Mouse (Mus musculus) thymus, postnatal 25 days (tissue): Measurements from ENCODE around the gene Myh14.

Experiments
- DNase-seq: peaks from one replicate; pipeline ENCODE4 v3.0.0; 2022

The Myh14 gene

DNA sequence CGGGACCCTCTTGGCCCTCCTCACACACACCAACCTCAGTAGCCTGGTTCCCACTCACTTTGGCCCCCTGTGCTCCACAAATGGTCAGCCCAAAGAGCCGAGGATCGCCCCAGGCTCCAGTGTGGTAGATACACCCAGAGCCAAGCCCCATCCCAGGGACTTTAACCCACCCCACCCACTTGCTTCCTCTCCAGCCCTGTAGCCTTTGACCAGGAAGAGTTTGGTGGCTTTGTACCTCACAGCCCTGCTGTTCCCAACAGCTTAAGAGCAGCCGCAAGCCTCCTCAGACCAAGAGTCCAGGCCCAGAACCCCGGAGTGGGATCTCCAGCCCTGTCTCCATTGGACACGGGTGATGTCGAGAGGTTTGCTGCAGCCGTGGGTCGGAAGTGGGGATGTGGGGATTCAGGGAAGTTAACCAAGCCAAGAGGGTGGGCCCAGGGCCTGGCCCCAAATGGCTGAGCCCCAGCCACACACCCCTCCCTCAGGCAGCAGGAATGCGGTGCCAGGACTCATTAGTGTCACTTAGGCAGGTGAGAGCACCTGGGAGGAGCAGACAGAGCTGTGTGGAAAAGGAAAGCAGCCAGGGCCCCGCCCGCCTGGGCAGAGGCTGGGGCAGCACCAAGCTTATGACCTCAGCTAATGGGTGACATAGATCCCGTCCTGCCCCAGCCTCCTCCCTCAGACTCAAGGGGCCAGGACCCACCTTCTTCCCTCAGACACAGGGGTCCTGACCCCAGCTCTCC, 2.5 kb downstream of the Myh14 start:
- DNase-seq, result no peak

DNA sequence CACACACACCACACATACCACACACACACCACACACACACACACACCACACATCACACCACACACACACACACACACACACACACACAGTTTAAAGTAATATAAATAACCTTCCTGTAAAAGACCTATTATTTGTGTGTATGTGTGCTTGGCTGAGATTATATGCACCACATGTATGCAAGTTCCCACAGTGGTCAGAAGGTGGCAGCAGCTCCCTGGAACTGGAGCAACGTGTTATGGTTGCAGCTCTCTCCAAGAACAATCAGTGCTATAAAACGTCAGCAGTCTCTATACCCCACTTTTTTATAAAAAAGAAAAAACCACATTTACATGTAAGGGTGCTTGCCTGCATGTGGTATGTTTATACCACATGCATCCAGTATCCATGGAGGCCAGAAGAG, 4.2 kb downstream of the Myh14 start:
- no peak for DNase-seq

DNA sequence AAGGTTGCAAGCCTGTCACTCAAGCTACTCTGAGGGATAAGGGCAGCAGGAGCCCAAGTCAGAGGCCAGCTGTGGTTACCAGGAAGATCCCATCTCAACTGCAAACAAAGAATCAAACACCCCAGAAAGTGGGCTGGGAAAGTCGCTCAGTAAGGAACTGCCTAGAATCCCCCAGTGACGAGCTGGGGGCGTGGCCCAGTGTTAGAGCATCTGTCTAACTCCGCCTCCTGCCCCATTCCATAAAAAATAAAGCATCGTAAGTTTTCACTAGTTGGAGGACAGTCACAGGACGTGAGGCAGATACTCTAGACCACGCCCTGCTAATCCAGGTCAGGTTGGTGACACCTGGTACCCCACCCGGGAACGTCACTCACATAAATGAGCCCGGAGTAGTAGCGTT, 5.9 kb downstream of the Myh14 start:
- no peak for DNase-seq

DNA sequence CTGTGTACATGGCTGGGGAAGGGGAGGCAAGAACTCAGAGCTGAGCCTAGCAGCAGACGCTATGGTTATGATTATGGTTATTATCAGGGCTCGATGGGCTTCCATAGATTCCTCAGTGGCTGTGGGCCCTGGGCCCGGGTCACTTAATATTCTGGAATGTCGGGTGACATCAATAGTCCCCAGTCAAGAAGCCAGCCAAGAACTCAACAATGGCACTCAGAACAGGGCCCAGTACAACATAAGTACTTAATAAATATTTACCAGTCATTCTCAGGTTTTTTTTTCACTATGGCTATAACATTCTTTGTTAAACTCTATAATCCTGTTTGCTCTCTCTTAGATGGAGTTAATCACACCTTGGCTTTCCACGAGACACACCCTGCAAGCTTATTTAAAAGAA, 7.1 kb downstream of the Myh14 start:
- no peak for DNase-seq

DNA sequence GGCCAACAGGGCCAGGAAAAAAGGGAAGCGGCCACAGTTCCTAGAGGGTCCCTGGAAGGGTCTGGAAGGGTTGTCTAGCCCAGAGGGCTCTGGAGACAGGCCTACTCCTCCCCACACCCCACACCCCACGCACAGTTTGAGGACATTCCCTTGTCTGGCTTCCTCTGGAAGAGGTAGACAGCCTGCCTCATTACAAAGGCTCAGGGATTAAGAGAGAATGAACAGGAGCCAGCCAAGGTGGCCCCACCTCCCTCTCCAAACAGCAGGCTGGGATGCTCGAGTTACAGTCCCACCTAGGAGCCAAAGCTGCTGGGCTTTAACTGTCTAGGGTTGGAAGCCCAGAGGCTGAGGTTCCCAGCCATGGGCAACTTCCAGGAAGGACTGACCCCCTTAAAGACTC, 8.1 kb downstream of the Myh14 start:
- DNase-seq, result no peak

DNA sequence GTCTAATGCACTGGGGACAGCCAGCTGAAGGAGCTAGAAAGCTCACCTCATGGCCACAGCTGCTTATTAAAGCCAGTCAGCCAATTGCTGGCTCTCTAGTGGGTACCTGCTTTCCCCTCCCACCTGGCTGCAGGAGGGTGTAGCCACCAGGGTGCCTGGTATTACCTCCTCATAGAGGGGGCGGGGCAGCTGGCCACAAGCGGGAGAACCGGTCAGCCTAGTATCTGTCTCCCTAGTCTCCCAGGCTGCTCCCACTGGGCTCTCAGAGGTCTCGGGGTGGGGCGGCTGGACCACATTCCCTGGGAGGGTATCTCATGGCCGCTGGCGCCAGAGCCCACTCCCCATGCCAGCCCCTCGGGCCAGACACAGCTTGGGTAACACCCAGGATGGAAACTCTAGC, 8.5 kb downstream of the Myh14 start:
- DNase-seq, result no peak

DNA sequence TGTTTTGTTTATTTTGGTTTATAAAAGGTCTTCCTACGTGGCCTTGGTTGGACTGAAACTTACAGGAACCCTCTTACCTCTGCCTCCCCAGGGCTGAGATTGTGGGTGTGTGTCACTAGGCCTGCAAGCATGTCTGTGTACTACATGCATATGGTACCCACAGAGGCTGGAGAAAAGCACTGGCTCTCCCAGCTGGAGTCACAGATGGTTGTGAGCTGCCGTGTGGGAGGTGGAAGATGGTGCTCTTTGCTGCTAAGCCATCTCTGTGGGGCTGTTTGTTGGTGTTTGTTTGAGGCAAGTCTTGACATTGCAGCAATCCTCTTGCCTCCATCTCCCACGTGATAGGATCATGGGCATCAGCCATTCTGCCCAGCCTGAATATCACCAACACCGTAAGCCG, 9.4 kb downstream of the Myh14 start:
- DNase-seq, result no peak

DNA sequence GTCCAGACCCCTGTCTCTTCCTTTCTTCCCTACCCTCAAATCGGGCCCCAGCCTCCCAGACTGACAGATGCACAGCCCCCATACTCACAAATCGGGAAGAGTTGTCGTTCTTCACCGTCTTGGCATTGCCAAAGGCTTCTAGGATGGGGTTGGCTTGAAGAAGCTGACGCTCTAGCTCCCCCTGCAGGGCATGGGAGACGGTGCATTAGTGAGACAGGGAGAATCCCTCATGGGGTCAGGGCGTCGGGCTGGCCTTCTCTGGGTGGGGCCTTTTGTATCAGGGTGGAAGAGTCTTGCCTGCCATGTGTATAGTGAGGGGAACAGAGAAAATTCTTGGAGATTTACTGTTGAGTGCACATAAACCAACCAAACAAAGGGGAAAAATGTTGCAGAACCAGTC, 15.1 kb downstream of the Myh14 start:
- DNase-seq, result peak; percentile 65

DNA sequence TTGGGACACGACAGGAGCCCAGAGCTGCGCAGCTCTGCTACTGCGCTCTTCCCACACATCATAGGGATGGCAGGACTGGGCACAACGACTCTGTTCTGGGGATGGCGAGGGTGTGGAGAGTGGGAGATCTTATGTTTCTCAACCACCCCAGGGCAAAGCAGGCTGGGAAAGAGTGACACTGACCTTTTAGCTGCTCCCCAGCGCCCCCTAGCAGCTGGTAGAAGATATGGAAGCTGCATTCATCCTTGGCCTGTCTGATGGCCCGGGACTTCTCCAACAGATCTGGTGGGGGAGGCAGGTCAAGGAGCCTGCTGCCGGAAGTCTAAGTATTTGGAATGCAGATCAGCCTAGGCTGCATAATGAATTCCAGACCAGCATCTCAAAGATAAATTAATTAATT, 16.9 kb downstream of the Myh14 start:
- peak; percentile 9 for DNase-seq

DNA sequence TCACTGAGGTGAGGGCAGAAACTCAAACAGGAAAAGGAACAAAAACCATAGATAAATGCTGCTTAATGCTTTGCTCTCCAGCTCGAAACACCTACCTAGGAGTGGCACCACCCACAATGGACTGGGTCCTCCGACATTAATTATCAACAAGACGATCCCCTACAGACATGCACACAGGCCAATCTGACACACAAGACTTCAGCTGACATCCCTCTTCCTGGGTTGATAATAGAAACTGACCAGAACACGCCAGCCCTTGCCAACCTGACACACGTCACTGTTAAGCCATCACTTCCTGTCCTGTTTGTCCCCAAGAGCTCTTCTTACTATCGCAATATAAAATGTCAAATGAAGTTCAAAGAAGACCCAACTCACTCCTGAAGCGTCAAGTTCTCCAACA, 19.2 kb downstream of the Myh14 start:
- DNase-seq, result no peak

DNA sequence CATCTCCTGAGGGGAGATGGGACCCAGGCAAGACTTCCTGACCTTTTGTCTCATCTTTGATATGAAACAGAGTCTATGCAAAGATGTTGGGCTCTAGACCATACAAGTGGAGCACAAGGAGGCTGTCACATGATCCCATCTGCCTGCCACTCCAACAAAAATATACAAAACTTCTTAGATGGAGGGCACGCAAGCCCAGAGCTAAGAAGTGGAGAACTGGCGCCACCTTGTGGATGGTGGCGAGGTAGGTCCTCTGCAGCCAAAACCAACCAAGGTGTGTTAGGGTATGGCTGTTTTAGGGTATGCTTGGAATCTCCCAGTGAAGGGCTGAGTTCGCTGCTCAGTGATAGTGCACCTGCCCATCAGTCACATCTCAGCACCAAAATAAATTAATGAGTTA, 20.7 kb downstream of the Myh14 start:
- peak; percentile 42 for DNase-seq

DNA sequence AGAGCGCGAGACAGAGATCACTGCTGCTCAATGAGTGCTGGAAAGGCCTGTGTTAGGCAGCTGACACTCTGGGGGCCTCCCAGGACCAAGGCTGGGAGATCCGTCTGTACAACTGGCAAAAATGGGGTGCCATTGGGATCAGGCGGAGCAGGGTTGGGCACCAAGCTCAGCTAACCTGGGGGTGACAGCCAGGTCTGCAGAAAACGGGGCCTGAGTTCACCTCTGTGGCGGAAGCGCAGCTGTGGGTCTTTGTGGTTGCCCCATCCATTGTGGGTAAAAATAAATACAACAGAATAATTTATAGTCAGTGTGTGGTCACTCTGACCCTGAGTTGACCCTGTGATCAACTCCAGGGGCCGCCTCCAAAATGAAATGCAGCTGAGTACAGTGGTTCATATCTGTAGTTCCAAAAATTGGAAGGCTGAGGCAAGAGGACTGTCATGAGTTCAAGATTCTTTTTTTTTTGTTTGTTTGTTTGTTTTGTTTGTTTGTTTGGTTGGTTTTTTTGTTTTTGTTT, 21.5 kb downstream of the Myh14 start:
- no peak for DNase-seq

DNA sequence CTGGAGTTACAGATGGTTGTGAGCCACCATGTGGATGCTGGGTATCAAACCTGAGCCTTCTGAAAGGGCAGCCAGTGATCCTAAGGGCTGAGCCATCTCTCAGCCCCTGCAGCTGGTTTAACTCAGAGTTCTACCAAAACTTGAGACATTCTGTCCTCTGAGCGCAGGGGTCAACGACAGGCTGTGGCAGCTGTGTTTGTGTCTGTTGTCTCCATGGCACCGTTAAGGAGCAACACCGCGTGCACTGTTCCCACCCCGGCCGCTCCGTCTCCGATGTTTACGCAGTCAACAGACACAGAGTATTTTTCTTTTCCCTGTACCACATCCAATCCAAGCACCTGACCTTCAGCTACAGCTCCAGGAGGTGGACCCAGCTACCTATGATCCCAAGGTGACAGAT, 22.9 kb downstream of the Myh14 start:
- no peak for DNase-seq

DNA sequence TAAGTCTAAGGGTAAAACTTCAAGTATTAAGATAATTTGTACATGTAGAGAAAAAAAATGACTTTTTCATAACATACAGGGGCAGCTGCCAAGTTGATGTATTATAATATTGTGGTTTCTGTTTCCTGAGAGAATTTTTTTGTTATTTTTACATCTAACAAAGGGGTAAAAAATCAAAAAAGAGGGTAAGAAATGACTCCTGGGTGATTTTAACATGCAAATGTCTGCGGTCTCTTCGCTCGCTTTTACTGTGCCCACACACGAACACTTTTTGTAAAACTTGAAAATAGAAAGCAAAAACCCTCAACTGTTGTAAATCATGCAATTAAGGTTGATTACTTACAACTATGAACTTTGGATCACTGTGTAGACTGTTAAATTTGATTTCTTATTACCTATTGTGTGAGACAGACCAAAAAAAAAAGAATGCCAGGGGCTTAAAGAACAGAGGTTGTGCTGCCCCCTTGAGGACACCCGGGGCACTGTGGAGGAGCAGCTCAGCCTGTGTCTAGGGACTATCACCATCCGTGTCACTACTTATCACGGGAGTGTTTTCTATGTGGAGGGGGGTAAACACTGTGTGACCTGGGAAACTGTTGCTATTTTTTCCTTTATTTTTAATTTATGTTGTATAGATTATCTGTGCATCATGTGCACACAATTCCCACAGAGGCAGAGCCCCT, 23.5 kb downstream of the Myh14 start:
- peak; percentile 72 for DNase-seq

DNA sequence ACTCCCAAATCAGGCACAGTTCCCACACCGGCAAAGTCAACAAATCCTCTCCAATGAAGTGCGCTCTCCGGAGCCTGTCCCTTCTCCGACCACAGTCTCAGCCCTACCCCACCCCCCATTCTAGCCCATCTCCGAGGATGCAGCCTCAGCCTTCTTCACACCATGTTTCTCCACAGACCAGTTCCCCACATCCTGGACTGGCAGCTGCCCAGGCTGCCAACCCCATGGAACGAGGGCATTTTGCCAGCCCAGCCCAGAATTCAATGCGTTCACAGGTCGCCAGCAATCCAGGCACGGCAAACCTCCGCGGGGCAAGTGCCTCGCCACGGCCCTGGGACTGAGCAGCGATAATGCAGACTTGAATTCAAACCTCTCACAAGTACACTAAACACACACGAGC, 24.7 kb downstream of the Myh14 start:
- no peak for DNase-seq

DNA sequence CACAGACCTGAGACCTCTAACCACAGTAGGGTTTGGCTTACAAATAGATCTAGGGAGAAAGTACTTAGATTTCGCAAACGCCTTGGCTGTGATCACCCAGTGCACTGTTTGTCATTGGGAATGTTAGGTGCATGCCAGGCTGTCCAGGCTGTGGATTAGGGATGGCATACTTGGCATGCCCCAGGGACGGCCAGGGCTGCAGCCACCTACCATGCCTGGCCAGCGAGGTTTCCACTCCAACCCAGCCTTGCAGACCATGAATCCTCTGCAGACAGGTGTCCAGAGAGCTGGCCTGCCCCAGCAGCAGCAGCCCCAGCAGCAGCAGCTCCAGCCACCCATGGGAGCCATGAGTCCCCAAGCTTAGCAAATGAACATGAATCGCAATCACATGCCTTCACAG, 25.4 kb downstream of the Myh14 start:
- no peak for DNase-seq

DNA sequence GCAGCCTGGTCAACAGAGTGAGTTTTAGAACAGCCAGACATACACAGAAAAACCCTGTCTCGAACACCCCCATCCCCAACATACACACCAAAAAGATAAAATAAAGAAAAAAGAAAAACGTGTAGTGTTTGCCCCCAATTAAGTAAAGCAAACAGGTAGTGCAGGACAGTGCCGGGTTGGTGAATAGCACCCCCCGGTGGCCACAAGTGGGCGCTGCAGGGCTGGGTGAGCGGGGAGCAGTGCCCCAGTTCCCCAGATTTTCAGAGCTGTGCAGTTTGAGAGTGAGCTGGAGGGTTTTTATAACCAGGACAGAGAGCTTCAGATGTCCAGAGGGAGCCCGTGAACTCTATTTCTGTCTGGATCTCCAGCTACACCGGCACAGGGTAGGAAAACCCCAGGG, 28.8 kb downstream of the Myh14 start:
- DNase-seq, result peak; percentile 34

DNA sequence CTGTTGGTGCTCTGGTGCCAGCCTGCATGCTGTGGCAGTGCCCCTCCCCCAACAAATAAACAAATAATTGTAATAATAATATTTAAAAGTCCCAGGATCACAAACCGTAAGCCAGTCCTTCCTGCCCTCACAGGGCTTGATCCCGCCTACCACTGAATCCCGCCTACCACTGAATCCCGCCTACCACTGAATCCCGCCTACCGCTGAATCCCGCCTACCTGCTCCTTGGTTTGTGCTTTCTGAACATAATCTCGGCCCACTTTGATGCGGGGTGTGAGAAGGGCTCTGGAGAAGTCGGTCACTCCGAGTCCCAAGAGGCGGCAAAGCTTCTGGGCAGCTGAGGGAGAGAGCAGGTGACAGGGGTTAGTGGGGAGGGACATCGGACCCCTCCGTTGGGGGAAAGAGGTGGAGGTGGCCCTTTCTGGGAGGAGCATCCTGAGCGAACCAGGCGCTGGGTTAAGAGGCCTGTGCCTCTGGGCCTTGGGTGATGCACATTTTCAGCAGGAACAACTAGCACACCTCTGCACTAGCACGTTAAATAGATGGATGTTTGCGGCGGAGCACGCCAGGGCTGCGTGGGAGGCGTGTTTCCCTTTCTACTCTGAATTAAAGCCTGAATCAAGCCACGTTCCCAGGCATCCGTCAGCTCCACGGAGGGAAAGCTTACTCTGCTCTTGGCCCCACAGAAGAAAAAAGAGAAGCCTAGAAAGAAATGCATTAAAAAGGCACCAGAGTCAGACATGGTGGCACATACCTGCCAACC, 29.6 kb downstream of the Myh14 start:
- no peak for DNase-seq

DNA sequence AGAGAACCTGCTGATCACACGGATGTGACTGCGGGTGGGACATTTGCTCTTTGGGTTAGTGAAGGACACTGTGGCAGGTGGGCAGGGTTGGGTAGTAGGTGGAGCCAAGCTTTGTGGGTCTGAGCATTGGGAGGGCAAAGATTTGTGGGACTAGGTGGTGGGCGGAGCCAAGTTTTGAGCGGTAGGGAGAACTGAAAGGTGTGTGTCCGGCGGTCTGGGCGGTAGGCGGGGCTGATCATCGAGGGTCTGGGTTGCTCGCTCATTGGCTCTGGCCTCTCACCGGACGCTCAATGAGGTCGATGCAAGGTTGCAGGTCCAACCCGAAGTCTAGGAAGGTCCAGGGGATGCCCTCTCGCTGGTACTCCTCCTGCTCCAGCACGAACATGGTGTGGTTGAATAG, 32.0 kb downstream of the Myh14 start:
- no peak for DNase-seq

DNA sequence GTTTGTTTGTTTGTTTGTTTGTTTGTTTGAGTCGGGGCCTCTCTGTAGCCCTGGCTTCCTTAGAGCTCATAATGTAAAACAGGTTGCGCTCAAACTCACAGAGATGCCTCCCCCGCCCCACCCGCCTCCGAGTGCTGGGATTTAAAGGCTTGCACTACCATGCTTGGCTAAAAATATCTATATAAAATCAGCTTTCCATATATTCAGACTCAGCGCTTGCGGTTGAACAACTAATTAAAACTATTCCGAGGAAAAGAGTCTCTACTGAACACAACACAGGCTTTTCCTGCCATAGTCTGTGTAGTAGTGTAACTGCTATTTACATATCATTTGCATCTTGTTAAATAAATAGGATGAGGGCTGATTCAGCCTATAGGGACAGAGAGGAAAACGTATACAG, 34.0 kb downstream of the Myh14 start:
- no peak for DNase-seq

DNA sequence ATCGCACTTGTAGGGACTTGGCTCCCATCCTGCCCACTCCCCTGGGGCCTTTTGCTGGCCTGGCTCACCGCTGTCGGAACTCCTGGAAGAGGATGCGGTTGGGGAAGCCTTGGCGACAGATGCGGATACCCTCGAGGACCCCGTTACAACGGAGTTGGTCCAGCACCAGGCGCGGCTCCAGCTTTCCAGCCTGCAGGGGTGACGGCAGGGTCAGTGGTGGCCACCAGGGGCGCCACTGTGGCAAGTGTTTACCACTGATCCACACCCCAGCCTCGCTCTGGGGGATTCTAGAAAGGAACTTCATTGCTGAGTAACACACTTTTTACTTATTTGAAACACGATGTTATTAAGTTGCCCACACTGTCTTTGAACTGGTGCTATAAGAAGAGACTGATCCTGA, 37.2 kb downstream of the Myh14 start:
- DNase-seq, result no peak

DNA sequence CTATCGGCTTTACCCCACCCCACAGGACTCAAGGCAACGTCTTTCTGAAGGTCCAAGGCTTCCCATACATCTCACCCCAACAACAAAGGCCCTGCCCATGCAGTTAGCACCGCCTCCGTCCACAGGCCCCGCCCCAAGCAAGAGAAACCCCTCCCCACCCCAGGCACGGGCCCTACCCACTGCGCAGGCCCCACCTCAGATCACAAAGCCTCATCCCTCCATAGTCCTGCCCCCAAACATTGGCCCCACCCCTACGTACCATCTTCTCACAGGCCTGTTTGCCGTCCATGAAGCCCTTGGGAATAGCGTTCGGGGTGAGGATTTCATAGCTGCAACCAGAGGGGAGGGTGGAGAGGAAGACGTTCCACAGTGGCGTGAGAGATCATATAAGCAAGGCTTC, 38.0 kb downstream of the Myh14 start:
- DNase-seq, result no peak

DNA sequence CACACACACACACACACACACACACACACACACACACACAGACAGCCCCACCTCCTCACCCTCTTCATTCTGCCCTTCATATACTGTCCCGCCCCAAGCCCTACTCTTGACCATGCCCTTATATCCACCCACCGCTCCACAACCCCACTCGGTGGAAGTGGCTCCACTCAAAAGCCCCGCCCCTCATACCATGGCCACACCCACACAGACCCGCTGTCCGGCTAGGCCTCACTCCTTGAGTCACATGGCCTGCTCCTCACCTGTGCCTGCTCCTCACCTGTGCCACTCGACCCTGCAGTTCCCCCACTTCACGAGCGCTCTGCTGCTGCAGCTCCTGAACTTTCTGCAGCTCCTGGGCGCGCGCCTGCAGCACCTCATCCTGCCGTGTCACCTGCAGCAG, 40.2 kb downstream of the Myh14 start:
- no peak for DNase-seq
